Mouse (Mus musculus): Measurements from ENCODE around the gene Zfp933. TPM values are rescaled to one million over a fixed set of nuclear protein-coding genes. Genes with fewer than 3 reads are reported as not detected.
"Not testable (repeated sequence)": the region's sequence is repeated elsewhere in the genome, so short reads cannot be mapped to it uniquely, and the experiment has no call there.

Zfp933 gene
- total RNA-seq, 2 experiments from 2014 or later = 9.1 to 12.6 TPM

- no peak for DNase-seq
Observed at GRCm38 (mm10) chr4:147850776-147851175, 2.6 kb upstream of the Zfp933 start.

- no peak for DNase-seq
Observed at GRCm38 (mm10) chr4:147848584-147848991, 422 bp upstream of the Zfp933 start.

- no peak for DNase-seq
Observed at GRCm38 (mm10) chr4:147842871-147843270, 5.3 kb downstream of the Zfp933 start.

GRCm38 (mm10) chr4:147839282-147839681 is 8.9 kb downstream of the Zfp933 start:
- DNase-seq = peak; percentile 58

- DNase-seq = no peak
Observed at GRCm38 (mm10) chr4:147824389-147824788, 23.8 kb downstream of the Zfp933 start.

GRCm38 (mm10) chr4:147821414-147821813 is 26.8 kb downstream of the Zfp933 start:
- not testable (repeated sequence) for DNase-seq

- not testable (repeated sequence) for DNase-seq
Observed at GRCm38 (mm10) chr4:147819659-147820058, 28.5 kb downstream of the Zfp933 start.

GRCm38 (mm10) chr4:147814592-147815167 is 33.5 kb downstream of the Zfp933 start:
- DNase-seq = no peak

- no peak for DNase-seq
Observed at GRCm38 (mm10) chr4:147813249-147813765, 34.9 kb downstream of the Zfp933 start.

GRCm38 (mm10) chr4:147809966-147810304 is 38.2 kb downstream of the Zfp933 start:
- not testable (repeated sequence) for DNase-seq

GRCm38 (mm10) chr4:147809292-147809965 is 38.7 kb downstream of the Zfp933 start, which contains the start of gene Zfp984:
Gene Zfp984 (minus strand): TSS chr4:147809788.
- peak; percentile 38 for DNase-seq

- not testable (repeated sequence) for DNase-seq
Observed at GRCm38 (mm10) chr4:147808483-147808882, 39.7 kb downstream of the Zfp933 start.

GRCm38 (mm10) chr4:147795308-147795707 is 52.9 kb downstream of the Zfp933 start:
- DNase-seq = not testable (repeated sequence)

GRCm38 (mm10) chr4:147794026-147794665 is 54.0 kb downstream of the Zfp933 start:
- DNase-seq = not testable (repeated sequence)

- not testable (repeated sequence) for DNase-seq
Observed at GRCm38 (mm10) chr4:147793390-147793916, 54.7 kb downstream of the Zfp933 start.

- DNase-seq = not testable (repeated sequence)
Observed at GRCm38 (mm10) chr4:147791729-147792128, 56.4 kb downstream of the Zfp933 start.

Other genes with a start within 250 kb of the Zfp933 start
- gene Zfp979, start 205.9 kb downstream of the Zfp933 start, total RNA-seq (2021) = 1 to 10 TPM; 3.2 to 3.5 TPM
- gene Zfp534, start 145.8 kb downstream of the Zfp933 start, total RNA-seq (2021) = under 1 TPM in 1 of 2 experiments, not detected in 1; 0.18 TPM
- 1 to 10 TPM; 3.8 to 4.4 TPM for gene Zfp984, start 38.6 kb downstream of the Zfp933 start, total RNA-seq (2021)
- 10 to 100 TPM; 17.8 to 21.7 TPM for gene Miip, start 20.4 kb upstream of the Zfp933 start, total RNA-seq (2021)
- gene Fv1, start 20.6 kb upstream of the Zfp933 start, total RNA-seq (2021) = 10 to 100 TPM in 1 of 2 experiments, 1 to 10 TPM in 1; 9.9 to 11.7 TPM
- gene Mfn2, start 56.3 kb upstream of the Zfp933 start, total RNA-seq (2021) = 100 to 1,000 TPM; 505 to 526 TPM
- gene Plod1, start 88.4 kb upstream of the Zfp933 start, total RNA-seq (2021) = 10 to 100 TPM; 80.9 to 82.5 TPM
- 10 to 100 TPM; 46.8 to 49.3 TPM for gene 2510039O18Rik, start 92.5 kb upstream of the Zfp933 start, total RNA-seq (2021)
- gene Nppb, start 137.4 kb upstream of the Zfp933 start, total RNA-seq (2021) = 100 to 1,000 TPM; 736 to 787 TPM
- 1,000 to 10,000 TPM; 1,585 to 1,953 TPM for gene Nppa, start 152.4 kb upstream of the Zfp933 start, total RNA-seq (2021)
- 10 to 100 TPM; 15.8 to 16.3 TPM for gene Clcn6, start 190.5 kb upstream of the Zfp933 start, total RNA-seq (2021)
- 10 to 100 TPM; 14.1 to 14.3 TPM for gene Mthfr, start 190.7 kb upstream of the Zfp933 start, total RNA-seq (2021)
- gene Agtrap, start 239.7 kb upstream of the Zfp933 start, total RNA-seq (2021) = 10 to 100 TPM; 24.8 to 27.4 TPM